Mouse (Mus musculus) layer of hippocampus, adult 9-11 months (tissue): Measurements from ENCODE around the gene Cyp2d11.
"Not testable (repeated sequence)": the region's sequence is repeated elsewhere in the genome, so short reads cannot be mapped to it uniquely, and the experiment has no call there.

ENCODE experiments used
- DNase-seq: peaks from one replicate; pipeline ENCODE4 v3.0.0; 2022

Gene Cyp2d11

GRCm38 (mm10) chr15:82393922-82394321, at the start of gene Cyp2d11:
TSS of gene Cyp2d11 (minus strand) at chr15:82394022.
- DNase-seq: not testable (repeated sequence)

- no peak for DNase-seq
Observed at GRCm38 (mm10) chr15:82437975-82438617, 44.3 kb upstream of the Cyp2d11 start.

- DNase-seq: no peak
Observed at GRCm38 (mm10) chr15:82435606-82436005, 41.8 kb upstream of the Cyp2d11 start.

- no peak for DNase-seq
Observed at GRCm38 (mm10) chr15:82435011-82435410, 41.2 kb upstream of the Cyp2d11 start.

GRCm38 (mm10) chr15:82434541-82434940, 40.7 kb upstream of the Cyp2d11 start:
- DNase-seq: no peak

- DNase-seq: no peak
Observed at GRCm38 (mm10) chr15:82433621-82434020, 39.8 kb upstream of the Cyp2d11 start.

- DNase-seq: no peak
Observed at GRCm38 (mm10) chr15:82433137-82433536, 39.3 kb upstream of the Cyp2d11 start, which contains the start of gene Cyp2d9. TSS of gene Cyp2d9 (plus strand) at chr15:82433437.

- DNase-seq: no peak
Observed at GRCm38 (mm10) chr15:82423471-82423870, 29.6 kb upstream of the Cyp2d11 start.

- no peak for DNase-seq
Observed at GRCm38 (mm10) chr15:82422935-82423334, 29.1 kb upstream of the Cyp2d11 start.

GRCm38 (mm10) chr15:82418616-82419015, 24.8 kb upstream of the Cyp2d11 start:
- DNase-seq: no peak

- DNase-seq: peak; percentile 91
Observed at GRCm38 (mm10) chr15:82416797-82417789, 23.3 kb upstream of the Cyp2d11 start.

GRCm38 (mm10) chr15:82407536-82407935, 13.7 kb upstream of the Cyp2d11 start:
- DNase-seq: no peak

- DNase-seq: no peak
Observed at GRCm38 (mm10) chr15:82406981-82407380, 13.2 kb upstream of the Cyp2d11 start, which contains the start of gene Cyp2d10. TSS of gene Cyp2d10 (minus strand) at chr15:82407195.

- DNase-seq: no peak
Observed at GRCm38 (mm10) chr15:82404163-82404562, 10.3 kb upstream of the Cyp2d11 start.

- no peak for DNase-seq
Observed at GRCm38 (mm10) chr15:82403606-82404005, 9.8 kb upstream of the Cyp2d11 start.

GRCm38 (mm10) chr15:82402741-82403140, 8.9 kb upstream of the Cyp2d11 start:
- no peak for DNase-seq

- DNase-seq: no peak
Observed at GRCm38 (mm10) chr15:82402106-82402505, 8.3 kb upstream of the Cyp2d11 start.

- DNase-seq: no peak
Observed at GRCm38 (mm10) chr15:82401516-82401915, 7.7 kb upstream of the Cyp2d11 start.

GRCm38 (mm10) chr15:82395955-82396354, 2.1 kb upstream of the Cyp2d11 start:
- not testable (repeated sequence) for DNase-seq

GRCm38 (mm10) chr15:82389916-82390315, 3.9 kb downstream of the Cyp2d11 start:
- DNase-seq: not testable (repeated sequence)

GRCm38 (mm10) chr15:82385729-82386128, 8.1 kb downstream of the Cyp2d11 start:
- no peak for DNase-seq

GRCm38 (mm10) chr15:82382441-82382840, 11.4 kb downstream of the Cyp2d11 start:
- DNase-seq: no peak

- DNase-seq: no peak
Observed at GRCm38 (mm10) chr15:82380714-82381062, 13.1 kb downstream of the Cyp2d11 start.
